Mouse (Mus musculus) spleen, adult 18-20 months (tissue): ENCODE results near the gene Rnf207.

Experiments
- DNase-seq, 2 experiments: peaks; one replicate each; pipeline ENCODE4 v3.0.0; 2022; ENCODE audit warnings: mixed read lengths in 2 of 2

Gene Rnf207

DNA sequence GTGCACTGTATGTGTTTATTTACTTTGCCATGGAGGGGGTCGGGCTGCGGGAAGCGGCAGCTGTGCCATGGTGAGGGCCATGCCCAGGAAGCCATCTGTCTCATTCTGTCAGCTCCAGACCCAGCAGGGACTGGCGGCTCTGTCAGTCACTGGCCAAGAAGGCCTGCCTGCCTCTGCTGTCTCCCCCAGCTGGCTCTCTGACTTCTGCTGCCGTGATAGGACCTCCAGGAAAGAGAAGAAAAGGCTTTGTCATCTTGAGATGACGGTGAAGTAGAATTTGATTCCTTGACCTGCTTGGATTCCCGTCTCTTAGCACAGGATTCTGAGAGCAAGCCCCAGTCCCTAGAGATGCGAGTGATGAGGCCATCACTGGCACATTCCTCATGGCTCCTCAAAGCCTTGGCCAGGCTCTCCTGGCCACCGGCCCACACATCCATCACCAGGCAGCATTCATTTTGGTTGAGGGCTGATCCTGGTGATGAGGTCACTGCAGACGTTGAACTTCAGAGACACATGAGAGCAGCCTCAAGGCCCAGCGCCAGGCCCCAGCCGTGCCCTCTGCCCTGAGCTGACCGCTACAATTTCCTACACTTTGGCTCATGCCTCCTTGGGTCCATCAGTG is 50.9 kb downstream of the Rnf207 start:
- DNase-seq, result no peak

DNA sequence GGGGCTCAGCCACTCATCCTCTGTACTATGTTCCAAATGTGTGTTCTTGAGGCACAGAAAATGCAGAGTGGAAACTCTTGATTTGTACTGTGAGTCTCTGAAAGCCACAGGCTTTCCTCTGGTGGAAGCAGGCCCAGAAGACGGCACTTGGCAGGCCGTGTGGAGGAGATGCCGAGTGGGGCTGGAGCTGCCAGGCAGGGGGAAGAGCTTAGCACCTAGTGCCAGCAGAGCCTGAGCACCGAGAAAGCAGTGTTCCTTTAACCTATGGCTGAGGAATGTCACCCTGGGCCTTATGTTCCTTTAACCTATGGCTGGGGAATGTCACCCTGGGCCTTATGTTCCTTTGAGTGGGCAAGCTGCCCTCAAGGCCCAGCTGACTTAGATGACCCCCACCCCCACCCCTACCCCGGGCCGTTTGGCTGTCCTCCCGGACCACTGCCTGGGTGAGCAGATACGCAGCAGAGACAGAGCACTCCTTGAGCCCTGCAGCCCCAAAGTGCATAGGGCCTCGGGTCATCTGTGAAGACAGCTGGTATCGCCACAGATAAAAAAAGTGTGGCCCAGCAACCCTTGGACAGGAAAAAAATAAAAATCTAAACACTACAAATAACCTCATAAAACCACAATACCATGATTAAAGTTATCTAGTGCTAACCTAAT is 52.4 kb downstream of the Rnf207 start:
- no peak for DNase-seq

DNA sequence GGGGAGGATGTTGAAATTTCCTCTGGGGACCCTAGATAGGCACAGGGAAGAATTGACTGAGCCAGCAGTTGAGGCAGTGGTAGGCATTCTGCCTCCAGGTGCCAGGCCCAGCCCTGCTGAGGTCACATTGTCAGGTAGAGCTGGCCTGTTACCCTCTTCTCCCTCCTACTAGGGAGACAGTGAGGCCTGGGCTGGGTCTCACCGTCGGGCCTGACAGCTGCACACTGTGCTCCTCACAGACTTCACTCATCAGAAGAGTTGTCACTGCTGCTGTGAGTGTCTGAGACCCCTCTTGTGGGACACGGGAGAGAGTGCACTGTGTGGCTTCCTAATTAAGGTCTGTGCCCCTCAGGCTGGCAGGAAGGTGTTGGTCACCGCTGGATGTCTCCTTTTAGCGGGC is 53.0 kb downstream of the Rnf207 start:
- DNase-seq, result no peak

DNA sequence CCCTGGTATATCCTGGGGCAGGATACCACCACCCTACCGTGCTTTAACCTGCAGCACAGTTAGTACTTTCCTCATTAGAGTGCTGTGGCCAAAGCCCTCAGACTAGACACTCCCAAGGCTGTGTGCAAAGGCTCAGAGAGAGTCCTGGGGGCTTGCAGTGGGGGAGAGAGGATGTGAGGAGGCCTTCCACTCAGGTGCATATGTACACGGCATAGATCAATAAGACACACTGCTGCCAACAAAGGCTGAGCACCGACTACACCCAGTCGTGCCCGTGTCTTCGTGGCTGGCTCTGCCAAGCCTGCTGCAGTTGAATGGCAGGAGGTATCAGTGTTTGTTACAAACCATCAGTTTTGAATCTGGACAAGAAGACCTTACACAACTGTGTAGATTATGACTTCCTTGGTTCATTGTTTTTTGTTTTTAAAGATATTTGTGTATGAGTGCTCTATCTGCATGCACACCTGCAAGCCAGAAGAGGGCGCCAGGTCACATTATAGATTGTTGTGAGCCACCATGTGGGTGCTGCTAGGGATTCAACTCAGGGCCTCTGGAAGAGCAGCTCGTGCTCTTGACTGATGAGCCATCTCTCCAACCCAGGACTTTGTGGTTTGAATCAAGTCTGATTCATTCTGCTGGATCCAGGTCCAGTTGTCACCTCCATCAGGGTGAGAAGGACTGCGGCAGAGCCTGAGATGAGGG is 53.8 kb downstream of the Rnf207 start:
- no peak for DNase-seq

DNA sequence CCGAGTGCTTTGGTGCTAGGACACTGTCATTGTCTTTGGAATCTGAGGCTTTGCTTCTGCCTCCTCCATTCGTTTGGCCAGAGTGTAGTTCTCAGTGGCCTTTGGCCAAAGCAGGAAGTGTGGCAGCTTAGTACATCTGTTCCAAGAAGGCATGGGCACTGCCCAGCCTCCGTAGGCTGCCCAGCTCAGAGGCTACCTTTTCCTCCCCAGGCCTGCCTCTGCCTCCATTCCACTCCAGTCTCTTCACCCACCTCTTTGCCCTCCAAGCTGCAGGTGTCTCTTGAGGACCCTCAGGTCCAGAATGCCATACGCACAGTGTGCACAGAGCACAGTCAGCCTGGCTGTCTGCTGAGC is 54.6 kb downstream of the Rnf207 start:
- DNase-seq, result no peak

DNA sequence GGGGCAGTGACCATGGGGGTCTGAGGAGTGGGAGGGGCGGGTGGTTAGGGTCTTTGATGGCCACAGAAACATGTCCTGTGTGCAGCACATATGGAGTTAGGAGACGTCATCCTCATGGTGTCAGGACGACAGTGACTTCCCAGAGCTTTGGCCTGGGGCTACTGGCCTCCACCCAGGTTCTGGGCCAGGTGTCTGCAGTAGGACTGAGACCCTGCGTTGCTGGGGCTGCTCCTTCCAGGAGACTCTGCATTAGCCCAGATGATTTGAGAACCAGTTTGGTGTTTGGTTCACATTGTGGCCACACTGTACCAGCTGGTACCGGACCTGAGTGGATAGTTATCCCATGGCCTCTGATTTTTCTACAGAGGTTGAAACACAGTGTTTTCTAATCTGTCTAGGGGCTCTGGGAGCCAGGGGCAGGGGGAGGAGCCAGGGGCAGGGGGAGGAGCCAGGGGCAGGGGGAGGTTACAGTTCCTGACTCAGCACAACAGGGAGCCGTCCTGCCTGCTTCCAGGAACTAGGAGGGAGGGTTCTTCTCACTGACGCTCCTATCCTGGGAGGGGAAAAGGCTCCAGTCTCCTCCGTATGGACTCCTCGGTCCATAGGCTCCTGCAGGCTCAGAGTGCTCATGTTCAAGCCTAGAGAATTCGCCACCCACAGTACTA is 55.1 kb downstream of the Rnf207 start:
- no peak for DNase-seq

DNA sequence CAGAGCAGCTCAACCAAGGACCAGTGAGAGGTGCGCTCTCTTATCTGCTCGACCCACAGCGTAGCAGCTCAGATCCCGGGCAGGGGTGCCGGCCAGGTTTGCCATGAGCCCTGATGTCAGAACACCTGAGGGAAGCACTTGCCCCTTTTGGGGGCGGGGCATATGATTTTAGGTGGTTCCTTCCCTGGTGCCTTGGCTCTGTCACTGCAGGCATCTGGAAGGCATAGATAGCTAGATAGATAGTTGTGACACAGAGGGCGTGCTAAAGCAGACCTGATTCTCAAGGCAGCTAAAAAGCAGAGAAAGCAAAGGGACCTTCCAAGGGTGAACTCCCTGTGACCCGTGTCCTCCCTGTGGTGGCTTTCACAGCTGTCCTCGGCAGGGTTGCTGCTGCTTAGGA is 55.7 kb downstream of the Rnf207 start:
- no peak for DNase-seq

DNA sequence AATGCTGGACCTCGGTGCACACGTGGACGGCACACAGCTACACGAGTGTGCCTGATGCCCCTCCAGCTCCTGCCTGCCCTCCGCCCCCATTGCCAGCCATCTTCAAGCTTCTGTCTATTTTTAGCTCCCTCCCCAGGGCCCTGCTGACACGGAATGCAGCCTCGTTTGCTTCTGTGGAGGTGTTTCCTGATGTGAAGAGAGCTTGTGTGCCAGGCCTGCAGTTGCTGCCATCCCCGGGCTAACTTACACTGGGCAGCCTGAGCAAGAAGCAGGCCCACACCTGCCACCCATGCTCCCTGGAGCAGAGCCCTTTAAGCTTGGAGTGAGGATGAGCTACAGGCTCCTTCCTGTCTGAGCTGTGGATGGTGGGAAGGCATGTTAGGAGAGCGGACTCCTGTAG is 56.6 kb downstream of the Rnf207 start:
- no peak for DNase-seq

DNA sequence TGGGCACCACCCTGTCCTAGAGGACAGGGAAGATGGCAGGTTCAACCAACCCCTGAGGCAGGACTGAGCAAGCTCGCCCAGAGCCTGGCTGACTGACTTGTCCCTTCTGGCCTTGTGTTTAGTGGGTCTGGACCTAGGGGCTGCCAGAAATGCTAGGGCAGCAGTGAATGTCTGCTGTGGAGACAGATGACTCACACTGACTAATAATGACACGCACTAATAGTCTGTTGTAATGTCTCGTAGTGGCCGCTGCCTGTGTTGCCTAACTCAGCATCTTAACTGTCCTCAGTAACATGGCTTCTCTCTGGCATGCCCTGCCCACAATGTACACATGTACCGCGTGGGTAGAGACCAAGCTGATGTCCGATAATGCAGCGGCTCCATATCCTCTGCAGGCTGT is 58.3 kb downstream of the Rnf207 start:
- no peak for DNase-seq

DNA sequence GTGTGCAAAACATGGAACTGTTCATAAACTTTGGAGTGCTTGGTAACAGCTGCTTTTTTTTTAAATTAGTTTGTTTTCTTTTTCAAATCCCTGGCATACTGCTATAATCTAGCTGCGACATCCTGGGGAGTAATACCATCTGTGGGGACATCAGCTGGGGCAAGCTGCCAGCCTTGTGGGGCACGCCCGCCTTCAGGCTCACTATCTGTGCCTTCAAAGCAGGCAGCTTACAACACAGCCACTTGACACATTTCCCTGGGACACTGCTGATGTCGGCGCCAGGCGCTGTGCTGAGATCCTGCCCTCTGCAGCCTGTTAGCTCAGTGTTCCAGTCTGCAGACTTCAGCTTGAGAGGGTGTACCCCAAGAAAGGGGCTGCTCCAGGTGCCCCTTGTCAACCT is 61.7 kb downstream of the Rnf207 start:
- DNase-seq, result no peak
